Mouse (Mus musculus) intestine, postnatal 0 days (tissue): ENCODE data around the gene 4921536K21Rik. TPM values are rescaled to one million over a fixed set of nuclear protein-coding genes. Genes with fewer than 3 reads are reported as not detected.

ENCODE experiments used
- ATAC-seq: fragments of 200-750 bp; cut with Nextera tagmentation; 2 replicates; pipeline ENCODE4 v1.8.0; 2017; ENCODE audit warnings: mild to moderate bottlenecking, moderate TSS enrichment, moderate library complexity
- H3K27ac ChIP-seq: fragments of 300-500 bp; sonication (generic); 2 replicates; pipeline ENCODE4 v1.5.1; 2014; ENCODE audit warnings: mild to moderate bottlenecking, low read depth, low read length, moderate library complexity
- H3K27me3 ChIP-seq: fragments of 300-500 bp; sonication (generic); replicated peaks from 2 replicates; pipeline ENCODE4 v1.6.1; 2014; ENCODE audit warnings: low read length, mixed read lengths; ENCODE audit not compliant: control insufficient read depth, insufficient read depth
- H3K36me3 ChIP-seq: fragments of 300-500 bp; sonication (generic); 2 replicates; pipeline ENCODE4 v1.6.1; 2014; ENCODE audit warnings: mild to moderate bottlenecking, moderate library complexity; ENCODE audit not compliant: control insufficient read depth, insufficient read depth
- H3K4me1 ChIP-seq: fragments of 300-500 bp; sonication (generic); replicated peaks from 2 replicates; pipeline ENCODE4 v1.6.1; 2014; ENCODE audit warnings: antibody characterized with exemption, low read length, mixed read lengths; ENCODE audit not compliant: control insufficient read depth, insufficient read depth
- H3K4me2 ChIP-seq: fragments of 300-500 bp; sonication (generic); replicated peaks from 2 replicates; pipeline ENCODE4 v1.6.1; 2014; ENCODE audit warnings: low read depth, mild to moderate bottlenecking, moderate library complexity
- H3K4me3 ChIP-seq: fragments of 300-500 bp; sonication (generic); 2 replicates; pipeline ENCODE4 v1.5.1; 2014; ENCODE audit warnings: low read depth, low read length
- H3K9ac ChIP-seq: fragments of 300-500 bp; sonication (generic); 2 replicates; pipeline ENCODE4 v1.6.1; 2014; ENCODE audit warnings: mild to moderate bottlenecking, low read depth, low read length
- H3K9me3 ChIP-seq: fragments of 300-500 bp; sonication (generic); 2 replicates; pipeline ENCODE4 v1.6.1; 2016; ENCODE audit warnings: mixed run types; ENCODE audit not compliant: control insufficient read depth
- CTCF ChIP-seq: sonication (generic); IDR thresholded peaks from 2 replicates; pipeline ENCODE4 v1.5.1; 2016; ENCODE audit warnings: low read depth, mild to moderate bottlenecking, control low read depth, antibody characterized with exemption, moderate library complexity
- WGBS: fragments of 180-500 bp; shearing (Covaris S2); extraction: QIAGEN DNeasy Blood & Tissue Kit; methylation state at CpG from one replicate; pipeline ENCODE4 v1.1.7; 2014; 5-methylcytosine and 5-hydroxymethylcytosine counted together
- polyA plus RNA-seq: library from polyadenylated mRNA; unstranded; fragments of >200 nt; fragmentation: Nextera tagmentation; extraction: Ambion mirVana; gene quantifications from 2 replicates; pipeline ENCODE4 v1.2.1, GENCODE M21; 2015

Gene 4921536K21Rik
- polyA plus RNA-seq, 1 experiment from 2014 or later, result 0.20 TPM

DNA sequence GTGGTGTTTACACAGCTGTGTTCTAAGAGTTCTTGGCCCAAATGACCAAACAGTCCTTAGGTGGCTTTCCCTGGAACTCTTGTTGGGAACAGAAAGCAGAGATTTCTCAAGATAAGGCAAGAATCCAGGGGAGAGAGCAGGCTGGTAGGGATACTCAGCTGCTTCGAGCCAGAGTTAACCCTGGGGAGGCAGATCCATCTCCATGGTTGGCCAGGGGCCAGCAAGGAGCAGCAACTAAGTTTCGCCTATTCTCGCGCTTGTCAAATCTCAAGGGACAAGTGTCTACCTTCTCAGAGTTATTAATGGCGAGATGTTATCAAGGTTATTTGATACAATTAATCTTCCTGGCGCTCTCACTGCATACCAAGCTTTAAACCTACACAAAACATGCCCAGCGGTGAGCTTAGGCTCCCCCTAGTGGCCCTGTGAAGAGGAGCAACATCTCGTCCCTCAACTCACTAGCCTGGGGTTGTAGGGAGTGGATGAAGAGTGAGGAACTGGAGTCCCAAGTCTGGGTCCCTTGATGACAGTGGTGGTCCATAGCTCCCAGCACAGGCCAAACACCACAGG lies 26.5 kb upstream of the 4921536K21Rik start:
- Histone ChIP-seq H3K4me1 (no peaks in the 10 kb centered on the region), H3K9me3 (no peaks in the 10 kb centered on the region), H3K36me3 (peaks cover 68% of the 10 kb centered on the region), H3K9ac (no peak overlapping the region), H3K27me3 (no peaks in the 10 kb centered on the region), H3K4me3 (no peak overlapping the region), H3K4me2 (no peak overlapping the region), H3K27ac (no peak overlapping the region)
- TF ChIP-seq CTCF, result peak; percentile 86
- ATAC-seq, result no peak
- WGBS, result 41% methylated on average over 8 of the region's 8 CpGs

DNA sequence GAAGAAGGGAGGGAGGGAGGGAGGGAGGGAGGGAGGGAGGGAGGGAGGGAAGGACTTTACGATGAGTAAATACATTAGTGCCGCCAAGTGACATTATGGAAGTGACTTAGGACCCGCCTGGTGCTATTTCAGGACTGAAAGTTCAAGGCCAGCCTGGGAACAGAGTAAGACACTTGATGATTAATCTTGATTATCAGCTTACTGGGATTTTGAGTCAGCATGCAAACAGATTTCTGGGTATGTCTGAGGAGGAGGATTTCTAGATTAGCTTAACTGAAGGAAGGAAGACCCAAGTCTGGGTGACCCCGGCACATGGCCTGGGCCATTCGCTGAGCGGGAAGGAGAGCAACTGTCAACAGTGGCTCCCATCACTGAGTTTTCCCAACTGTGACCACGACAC lies 25.6 kb upstream of the 4921536K21Rik start:
- no peak overlapping the region for H3K4me3 ChIP-seq
- no peaks in the 10 kb centered on the region for H3K9me3 ChIP-seq
- peaks cover 61% of the 10 kb centered on the region for H3K36me3 ChIP-seq
- no peak for TF ChIP-seq CTCF
- H3K4me1 ChIP-seq, result no peaks in the 10 kb centered on the region
- H3K27me3 ChIP-seq, result no peaks in the 10 kb centered on the region
- WGBS, result 78% methylated on average over 7 of the region's 7 CpGs
- no peak overlapping the region for H3K4me2 ChIP-seq
- H3K9ac ChIP-seq, result no peak overlapping the region
- ATAC-seq, result no peak
- H3K27ac ChIP-seq, result no peak overlapping the region

DNA sequence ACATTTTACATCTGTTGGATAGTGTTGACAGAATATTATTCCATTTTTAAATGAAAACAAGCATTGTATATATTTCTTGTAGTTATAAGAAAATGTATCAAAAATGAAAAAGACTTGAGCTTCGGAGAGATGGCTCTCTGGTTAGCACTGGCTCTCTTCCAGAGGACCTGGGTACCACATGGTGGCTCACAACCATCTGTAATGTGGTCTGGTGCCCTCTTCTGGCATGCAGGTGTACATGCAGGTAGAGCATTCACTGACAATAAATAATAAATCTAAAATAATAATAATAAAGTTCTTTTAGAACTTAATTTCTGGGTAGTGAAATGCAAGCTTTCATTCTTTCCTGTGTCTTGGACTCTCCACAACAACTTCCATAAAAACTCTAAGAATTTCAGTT lies 23.8 kb upstream of the 4921536K21Rik start:
- H3K27me3 ChIP-seq, result no peaks in the 10 kb centered on the region
- H3K27ac ChIP-seq, result no peak overlapping the region
- peaks cover 44% of the 10 kb centered on the region for H3K36me3 ChIP-seq
- WGBS, result 59% methylated on average over 1 of the region's 1 CpGs
- H3K4me3 ChIP-seq, result no peak overlapping the region
- H3K9ac ChIP-seq, result no peak overlapping the region
- H3K9me3 ChIP-seq, result no peaks in the 10 kb centered on the region
- peak; percentile 68 for TF ChIP-seq CTCF
- ATAC-seq, result no peak
- H3K4me2 ChIP-seq, result no peak overlapping the region
- H3K4me1 ChIP-seq, result 0 out of 2 replicates have a peak, but pooled peaks cover 7% of the 10 kb centered on the region

DNA sequence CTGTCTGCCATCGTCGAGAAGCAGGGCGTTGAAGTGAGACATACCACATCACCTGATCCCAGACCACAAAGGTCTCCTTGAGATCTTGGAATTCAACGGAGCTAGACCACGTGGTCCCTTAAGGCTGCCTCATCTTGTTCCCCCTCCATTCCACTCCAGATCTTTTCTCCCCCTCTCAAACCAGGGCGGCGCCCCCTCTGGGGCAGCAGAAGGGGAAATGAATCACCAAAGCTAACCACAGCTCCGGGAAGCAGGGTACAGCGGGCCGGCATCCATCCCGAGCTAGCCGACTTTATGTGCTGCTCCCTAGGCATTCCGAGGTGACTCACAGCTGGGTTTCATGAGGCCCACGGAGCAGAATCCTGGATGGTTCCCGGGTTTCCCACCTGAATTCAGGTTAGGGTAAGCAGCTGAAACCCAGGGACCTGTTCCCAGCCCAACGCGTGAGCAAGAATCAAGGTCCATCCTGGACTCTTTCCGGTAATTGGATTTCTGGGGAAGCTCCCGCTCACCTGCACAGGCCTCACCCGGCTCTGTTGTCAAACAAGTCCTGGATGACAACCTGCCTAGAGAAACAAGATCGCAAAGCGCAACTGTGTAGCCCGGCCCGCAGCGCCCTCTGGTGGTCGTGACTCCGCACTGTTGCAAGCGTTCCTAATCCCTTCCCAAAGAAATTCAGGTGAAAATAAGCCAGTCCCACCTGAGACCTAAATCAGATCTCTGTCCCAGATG lies 19.4 kb upstream of the 4921536K21Rik start, which contains the start of gene Slc35e4:
Gene Slc35e4, minus strand, starts transcription at position 556 of the 732 bp plus-strand sequence.
- peaks cover 15% of the 10 kb centered on the region for H3K36me3 ChIP-seq
- H3K9me3 ChIP-seq, result no peaks in the 10 kb centered on the region
- peaks cover 13% of the 10 kb centered on the region; the same call in 1 of the 2 replicates for H3K27me3 ChIP-seq
- WGBS, result under 1% methylated on average over 27 of the region's 28 CpGs
- H3K4me1 ChIP-seq, result peaks cover 15% of the 10 kb centered on the region; the same call in 1 of the 2 replicates
- H3K4me2 ChIP-seq, result peak within 1 kb of the TSS; percentile 81
- peak within 1 kb of the TSS; percentile 52 for H3K4me3 ChIP-seq
- peak; percentile 95 for TF ChIP-seq CTCF
- H3K9ac ChIP-seq, result 0 out of 2 replicates have a peak within 1 kb of the TSS, but pooled peaks have one; percentile 7
- ATAC-seq, result peak; percentile 59
- H3K27ac ChIP-seq, result peak within 1 kb of the TSS; percentile 21

DNA sequence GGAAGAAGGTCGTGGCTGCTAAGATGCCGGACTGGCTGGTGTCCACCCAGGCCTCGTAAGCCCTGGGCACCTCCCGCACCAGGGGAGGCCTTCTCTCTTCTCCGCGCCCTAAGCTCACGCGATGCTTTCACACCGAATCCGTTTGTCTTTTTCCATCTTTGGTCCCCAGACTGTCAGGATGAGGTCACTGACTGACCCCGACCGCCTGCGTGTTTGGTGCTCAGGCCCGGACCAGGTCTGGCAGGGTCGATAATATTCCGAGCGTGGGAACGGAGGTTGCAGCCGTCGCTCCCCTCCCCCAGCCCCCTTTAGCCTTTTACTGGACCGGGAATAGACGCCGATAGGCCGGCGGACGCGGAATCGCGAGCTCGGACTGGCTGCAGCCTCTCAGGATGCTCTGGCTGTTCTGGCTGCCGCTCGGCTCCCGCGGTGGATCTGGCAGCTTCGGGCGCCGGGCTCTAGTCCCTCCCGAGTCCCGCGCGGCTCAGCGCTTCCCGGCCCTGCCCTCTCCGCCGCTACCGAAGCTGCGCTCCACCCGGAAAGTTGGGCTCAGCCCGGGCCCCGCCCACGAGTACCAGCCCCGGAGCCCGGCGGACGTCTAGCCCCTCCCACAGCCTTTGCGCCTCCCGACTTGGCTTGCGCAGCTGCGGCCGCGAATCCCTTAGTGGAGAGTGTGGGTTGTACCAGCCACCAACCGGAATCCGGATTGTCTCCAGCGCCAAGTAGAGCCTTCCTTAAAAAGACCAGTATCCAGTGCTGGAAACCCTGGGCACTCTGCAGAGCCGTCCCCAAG lies 18.6 kb upstream of the 4921536K21Rik start:
- peak; percentile 74 for ATAC-seq
- Histone ChIP-seq H3K27ac (peak overlapping the region; percentile 21; the same call in 1 of the 2 replicates), H3K4me1 (peaks cover 15% of the 10 kb centered on the region; the same call in 1 of the 2 replicates), H3K4me2 (peak overlapping the region; percentile 81), H3K27me3 (peaks cover 13% of the 10 kb centered on the region; the same call in 1 of the 2 replicates), H3K9ac (peak overlapping the region; percentile 31; the same call in 1 of the 2 replicates), H3K4me3 (peak overlapping the region; percentile 52), H3K9me3 (no peaks in the 10 kb centered on the region), H3K36me3 (peaks cover 15% of the 10 kb centered on the region)
- WGBS, result 0% methylated on average over 65 of the region's 65 CpGs
- no peak for TF ChIP-seq CTCF

DNA sequence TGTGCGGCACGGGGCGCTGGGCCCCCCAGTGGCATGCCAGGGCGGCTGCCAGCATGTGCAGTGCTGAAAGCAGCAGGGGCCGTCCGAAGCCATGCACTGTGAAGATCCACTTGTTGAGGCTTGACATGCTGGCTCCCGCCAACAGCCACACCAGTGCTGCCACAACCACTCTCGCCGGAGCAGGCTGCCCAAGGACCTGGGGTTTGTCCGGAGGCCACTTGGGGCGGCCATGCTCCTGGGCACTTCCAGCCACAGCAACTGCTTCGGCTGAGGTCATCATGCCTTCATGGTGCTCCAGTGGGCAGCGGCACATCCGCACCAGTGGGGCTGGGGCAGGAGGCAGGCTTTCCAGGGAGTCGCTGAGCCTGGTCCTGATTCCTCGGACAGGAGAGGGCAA lies 18.0 kb upstream of the 4921536K21Rik start:
- Histone ChIP-seq H3K27me3 (peaks cover 13% of the 10 kb centered on the region; the same call in 1 of the 2 replicates), H3K4me1 (peaks cover 15% of the 10 kb centered on the region; the same call in 1 of the 2 replicates), H3K9me3 (no peaks in the 10 kb centered on the region), H3K36me3 (peaks cover 11% of the 10 kb centered on the region), H3K9ac (peak overlapping the region; percentile 31; the same call in 1 of the 2 replicates), H3K27ac (no peak overlapping the region), H3K4me3 (peak overlapping the region; percentile 52), H3K4me2 (peak overlapping the region; percentile 81)
- WGBS, result 13% methylated on average over 16 of the region's 16 CpGs
- peak; percentile 20 for TF ChIP-seq CTCF
- no peak for ATAC-seq
